Mouse (Mus musculus) liver, embryonic 14.5 days (tissue): ENCODE results near the gene 2810408A11Rik. TPM values are rescaled to one million over a fixed set of nuclear protein-coding genes. Genes with fewer than 3 reads are reported as not detected.

Source experiments
- ATAC-seq: fragments of 200-750 bp; cut with Nextera tagmentation; 2 replicates; pipeline ENCODE4 v1.8.0; 2017; ENCODE audit warnings: moderate number of reproducible peaks, mild to moderate bottlenecking, moderate library complexity; ENCODE audit not compliant: insufficient read depth
- DNase-seq, 3 experiments: peaks; one replicate each; pipeline ENCODE4 v3.0.0-alpha.2; 2012 to 2013; ENCODE audit warnings: low read depth in 3 of 3, low spot score in 3 of 3
- H3K27ac ChIP-seq: fragments of 300-500 bp; sonication (generic); 2 replicates; pipeline ENCODE4 v1.5.1; 2014; ENCODE audit warnings: moderate library complexity, mild to moderate bottlenecking, control low read depth, inconsistent platforms
- H3K27me3 ChIP-seq: fragments of 300-500 bp; sonication (generic); 2 replicates; pipeline ENCODE4 v1.6.1; 2014; ENCODE audit warnings: mild to moderate bottlenecking, low read length, moderate library complexity; ENCODE audit not compliant: control insufficient read depth, insufficient read depth
- H3K36me3 ChIP-seq: fragments of 300-500 bp; sonication (generic); replicated peaks from 2 replicates; pipeline ENCODE4 v1.6.1; 2014; ENCODE audit warnings: low read depth; ENCODE audit not compliant: control insufficient read depth, insufficient read depth
- H3K4me1 ChIP-seq, 2 experiments: fragments of 200-500 bp in 1 of 2; fragments of 300-500 bp in 1 of 2; sonication (generic) in 1 of 2; replicated peaks; 2 replicates each; pipeline ENCODE4 v1.6.1; 2012 to 2014; ENCODE audit warnings: antibody characterized with exemption in 1 of 2, inconsistent platforms in 1 of 2, low read length in 1 of 2; ENCODE audit not compliant: control insufficient read depth in 2 of 2, insufficient read depth in 2 of 2
- H3K4me2 ChIP-seq: fragments of 300-500 bp; sonication (generic); 2 replicates; pipeline ENCODE4 v1.6.1; 2014; ENCODE audit warnings: low read depth, mild to moderate bottlenecking, control low read depth, moderate library complexity
- H3K4me3 ChIP-seq, 2 experiments: fragments of 200-500 bp in 1 of 2; fragments of 300-500 bp in 1 of 2; sonication (generic) in 1 of 2; 2 replicates each; pipeline ENCODE4 v1.5.1; 2012 to 2014; ENCODE audit warnings: low read depth in 2 of 2, low read length in 2 of 2, mild to moderate bottlenecking in 2 of 2, control low read depth in 1 of 2, inconsistent platforms in 1 of 2, moderate library complexity in 1 of 2; ENCODE audit not compliant: insufficient read depth in 1 of 2
- H3K9ac ChIP-seq: fragments of 300-500 bp; sonication (generic); replicated peaks from 2 replicates; pipeline ENCODE4 v1.6.1; 2014; ENCODE audit warnings: mild to moderate bottlenecking, control low read depth, moderate library complexity
- H3K9me3 ChIP-seq: fragments of 300-500 bp; sonication (generic); 2 replicates; pipeline ENCODE4 v1.6.1; 2016; ENCODE audit warnings: low read length, mixed read lengths; ENCODE audit not compliant: control insufficient read depth
- CTCF ChIP-seq: IDR thresholded peaks from 2 replicates; pipeline ENCODE4 v1.5.1; 2016; ENCODE audit warnings: antibody characterized with exemption, low read depth, control low read depth
- EP300 ChIP-seq: IDR thresholded peaks from 2 replicates; pipeline ENCODE4 v1.6.1; 2016; ENCODE audit warnings: antibody characterized with exemption, low read depth
- WGBS: fragments of 180-500 bp; shearing (Covaris S2); extraction: QIAGEN DNeasy Blood & Tissue Kit; methylation state at CpG from one replicate; pipeline ENCODE4 v1.1.7; 2014; ENCODE audit not compliant: insufficient replicate concordance; 5-methylcytosine and 5-hydroxymethylcytosine counted together
- microRNA-seq: library from miRNA; unstranded; fragments of <30 nt; microRNA quantifications from one replicate; pipeline ENCODE4, GENCODE M21; 2016
- polyA plus RNA-seq, 2 experiments: library from polyadenylated mRNA; depleted of rRNA in 1 of 2; stranded (reverse) in 1 of 2; unstranded in 1 of 2; fragments of >200 nt; fragmentation: Nextera tagmentation in 1 of 2; extraction: Ambion mirVana in 1 of 2; gene quantifications; 2 replicates each; pipeline versions ENCODE4 v1.2.1 to v1.2.3; 2012 to 2014

Gene 2810408A11Rik
- polyA plus RNA-seq, 2 experiments: 0.48 to 0.93 TPM

GRCm38 (mm10) chr11:69849884-69850283 lies 50.9 kb downstream of the 2810408A11Rik start:
- peaks cover 20% of the 10 kb centered on the region for H3K36me3 ChIP-seq
- peaks cover 55 to 66% of the 10 kb centered on the region in 2 experiments for H3K4me1 ChIP-seq
- no peak for DNase-seq
- no peaks in the 10 kb centered on the region for H3K9me3 ChIP-seq
- H3K4me2 ChIP-seq: no peak overlapping the region
- no peak for TF ChIP-seq CTCF
- no peak for TF ChIP-seq EP300
- no peak for ATAC-seq
- H3K27me3 ChIP-seq: no peaks in the 10 kb centered on the region
- H3K4me3 ChIP-seq: no peak overlapping the region
- WGBS: 84% methylated on average over 15 of the region's 15 CpGs
- H3K9ac ChIP-seq: no peak overlapping the region
- H3K27ac ChIP-seq: no peak overlapping the region

GRCm38 (mm10) chr11:69849128-69849527 lies 51.7 kb downstream of the 2810408A11Rik start:
- 73% methylated on average over 9 of the region's 9 CpGs for WGBS
- ATAC-seq: no peak
- peaks cover 50 to 59% of the 10 kb centered on the region in 2 experiments for H3K4me1 ChIP-seq

GRCm38 (mm10) chr11:69848021-69848420 lies 52.8 kb downstream of the 2810408A11Rik start:
- peaks cover 20% of the 10 kb centered on the region for H3K36me3 ChIP-seq
- no peaks in the 10 kb centered on the region for H3K9me3 ChIP-seq
- no peak overlapping the region for H3K4me3 ChIP-seq
- peaks cover 42 to 52% of the 10 kb centered on the region in 2 experiments for H3K4me1 ChIP-seq
- peak overlapping the region; percentile 96 for H3K4me2 ChIP-seq
- 91% methylated on average over 6 of the region's 6 CpGs for WGBS
- no peak for ATAC-seq
- no peak overlapping the region for H3K9ac ChIP-seq
- no peak for DNase-seq
- H3K27ac ChIP-seq: peak overlapping the region; percentile 12; the same call in 1 of the 2 replicates
- H3K27me3 ChIP-seq: no peaks in the 10 kb centered on the region
- no peak for TF ChIP-seq CTCF
- no peak for TF ChIP-seq EP300

More at GRCm38 (mm10) chr11:69849128-69849527, 51.7 kb downstream of the 2810408A11Rik start:
- H3K9me3 ChIP-seq: no peaks in the 10 kb centered on the region
- no peaks in the 10 kb centered on the region for H3K27me3 ChIP-seq
- H3K4me3 ChIP-seq: no peak overlapping the region
- peaks cover 20% of the 10 kb centered on the region for H3K36me3 ChIP-seq
- TF ChIP-seq CTCF: no peak
- TF ChIP-seq EP300: no peak
- no peak overlapping the region for H3K4me2 ChIP-seq
- DNase-seq: no peak
- H3K27ac ChIP-seq: no peak overlapping the region; the same call in 1 of the 2 replicates
- no peak overlapping the region for H3K9ac ChIP-seq

Small RNA genes within 50 kb of the gene (microRNA-seq; reads per million reads assigned to microRNA genes)
- gene Mir6924: not detected

Other genes starting within 250 kb of the 2810408A11Rik start
Only the 30 nearest of the 40 such genes appear.
- 14.3 and 16.0 TPM in 2 replicates for gene Polr2a, start 142.3 kb downstream of the 2810408A11Rik start, polyA plus RNA-seq (2012; rRNA removed)
- 19.5 and 22.4 TPM in 2 replicates for gene Polr2a, start 142.3 kb downstream of the 2810408A11Rik start, polyA plus RNA-seq (2014; fragmentation: Nextera tagmentation; extraction: Ambion mirVana)
- not detected in 2 replicates for gene Slc35g3, start 139.0 kb downstream of the 2810408A11Rik start, polyA plus RNA-seq (2012; rRNA removed)
- gene Slc35g3, start 139.0 kb downstream of the 2810408A11Rik start, polyA plus RNA-seq (2014; fragmentation: Nextera tagmentation; extraction: Ambion mirVana): not detected in 2 replicates
- 1.4 and 1.5 TPM in 2 replicates for gene Zbtb4, start 135.1 kb downstream of the 2810408A11Rik start, polyA plus RNA-seq (2012; rRNA removed)
- gene Zbtb4, start 135.1 kb downstream of the 2810408A11Rik start, polyA plus RNA-seq (2014; fragmentation: Nextera tagmentation; extraction: Ambion mirVana): 0.45 and 0.58 TPM in 2 replicates
- gene Chrnb1, start 105.0 kb downstream of the 2810408A11Rik start, polyA plus RNA-seq (2012; rRNA removed): 0.44 and 0.58 TPM in 2 replicates
- gene Chrnb1, start 105.0 kb downstream of the 2810408A11Rik start, polyA plus RNA-seq (2014; fragmentation: Nextera tagmentation; extraction: Ambion mirVana): 0.32 and 0.33 TPM in 2 replicates
- 0.41 and 0.42 TPM in 2 replicates for gene Fgf11, start 99.1 kb downstream of the 2810408A11Rik start, polyA plus RNA-seq (2012; rRNA removed)
- gene Fgf11, start 99.1 kb downstream of the 2810408A11Rik start, polyA plus RNA-seq (2014; fragmentation: Nextera tagmentation; extraction: Ambion mirVana): 0.06 and 0.13 TPM in 2 replicates
- 0.25 TPM in 2 replicates for gene Tmem102, start 95.4 kb downstream of the 2810408A11Rik start, polyA plus RNA-seq (2012; rRNA removed)
- 0.57 and 0.80 TPM in 2 replicates for gene Tmem102, start 95.4 kb downstream of the 2810408A11Rik start, polyA plus RNA-seq (2014; fragmentation: Nextera tagmentation; extraction: Ambion mirVana)
- not detected in 2 replicates for gene Gm39566, start 85.7 kb downstream of the 2810408A11Rik start, polyA plus RNA-seq (2012; rRNA removed)
- not detected in 2 replicates for gene Gm39566, start 85.7 kb downstream of the 2810408A11Rik start, polyA plus RNA-seq (2014; fragmentation: Nextera tagmentation; extraction: Ambion mirVana)
- gene Spem2, start 82.5 kb downstream of the 2810408A11Rik start, polyA plus RNA-seq (2012; rRNA removed): not detected in 2 replicates
- gene Spem2, start 82.5 kb downstream of the 2810408A11Rik start, polyA plus RNA-seq (2014; fragmentation: Nextera tagmentation; extraction: Ambion mirVana): not detected in 2 replicates
- gene Spem1, start 78.8 kb downstream of the 2810408A11Rik start, polyA plus RNA-seq (2012; rRNA removed): not detected in 2 replicates
- not detected in 2 replicates for gene Spem1, start 78.8 kb downstream of the 2810408A11Rik start, polyA plus RNA-seq (2014; fragmentation: Nextera tagmentation; extraction: Ambion mirVana)
- gene Nlgn2, start 63.2 kb downstream of the 2810408A11Rik start, polyA plus RNA-seq (2012; rRNA removed): 2.0 and 2.2 TPM in 2 replicates
- gene Nlgn2, start 63.2 kb downstream of the 2810408A11Rik start, polyA plus RNA-seq (2014; fragmentation: Nextera tagmentation; extraction: Ambion mirVana): 0.48 and 0.76 TPM in 2 replicates
- 143 and 197 TPM in 2 replicates for gene Tmem256, start 62.5 kb downstream of the 2810408A11Rik start, polyA plus RNA-seq (2012; rRNA removed)
- gene Tmem256, start 62.5 kb downstream of the 2810408A11Rik start, polyA plus RNA-seq (2014; fragmentation: Nextera tagmentation; extraction: Ambion mirVana): 384 and 393 TPM in 2 replicates
- gene Plscr3, start 54.6 kb downstream of the 2810408A11Rik start, polyA plus RNA-seq (2012; rRNA removed): 18.0 and 20.0 TPM in 2 replicates
- 22.8 and 25.0 TPM in 2 replicates for gene Plscr3, start 54.6 kb downstream of the 2810408A11Rik start, polyA plus RNA-seq (2014; fragmentation: Nextera tagmentation; extraction: Ambion mirVana)
- gene Tnk1, start 42.3 kb downstream of the 2810408A11Rik start, polyA plus RNA-seq (2012; rRNA removed): 1.2 TPM in 2 replicates
- gene Tnk1, start 42.3 kb downstream of the 2810408A11Rik start, polyA plus RNA-seq (2014; fragmentation: Nextera tagmentation; extraction: Ambion mirVana): 0.43 and 0.80 TPM in 2 replicates
- not detected in 2 replicates for gene Tmem95, start 23.0 kb downstream of the 2810408A11Rik start, polyA plus RNA-seq (2012; rRNA removed)
- not detected in 2 replicates for gene Tmem95, start 23.0 kb downstream of the 2810408A11Rik start, polyA plus RNA-seq (2014; fragmentation: Nextera tagmentation; extraction: Ambion mirVana)
- 0.93 TPM in 2 replicates for gene Kctd11, start 19.6 kb downstream of the 2810408A11Rik start, polyA plus RNA-seq (2012; rRNA removed)
- gene Kctd11, start 19.6 kb downstream of the 2810408A11Rik start, polyA plus RNA-seq (2014; fragmentation: Nextera tagmentation; extraction: Ambion mirVana): 0.53 and 1.00 TPM in 2 replicates
- gene Acap1, start 5.4 kb downstream of the 2810408A11Rik start, polyA plus RNA-seq (2012; rRNA removed): 2.7 and 2.8 TPM in 2 replicates
- gene Acap1, start 5.4 kb downstream of the 2810408A11Rik start, polyA plus RNA-seq (2014; fragmentation: Nextera tagmentation; extraction: Ambion mirVana): 2.9 and 3.3 TPM in 2 replicates
- gene Neurl4, start 85 bp upstream of the 2810408A11Rik start, polyA plus RNA-seq (2012; rRNA removed): 13.1 and 20.5 TPM in 2 replicates
- gene Neurl4, start 85 bp upstream of the 2810408A11Rik start, polyA plus RNA-seq (2014; fragmentation: Nextera tagmentation; extraction: Ambion mirVana): 2.5 and 3.4 TPM in 2 replicates
- 79.5 and 93.1 TPM in 2 replicates for gene Gps2, start 12.9 kb upstream of the 2810408A11Rik start, polyA plus RNA-seq (2012; rRNA removed)
- gene Gps2, start 12.9 kb upstream of the 2810408A11Rik start, polyA plus RNA-seq (2014; fragmentation: Nextera tagmentation; extraction: Ambion mirVana): 82.7 and 91.2 TPM in 2 replicates
- gene Eif5a, start 21.0 kb upstream of the 2810408A11Rik start, polyA plus RNA-seq (2012; rRNA removed): 652 and 846 TPM in 2 replicates
- 1,316 and 1,415 TPM in 2 replicates for gene Eif5a, start 21.0 kb upstream of the 2810408A11Rik start, polyA plus RNA-seq (2014; fragmentation: Nextera tagmentation; extraction: Ambion mirVana)
- gene Ybx2, start 34.8 kb upstream of the 2810408A11Rik start, polyA plus RNA-seq (2012; rRNA removed): 0.57 and 0.58 TPM in 2 replicates
- 0.23 TPM in 1 of 2 replicates, not detected in the other for gene Ybx2, start 34.8 kb upstream of the 2810408A11Rik start, polyA plus RNA-seq (2014; fragmentation: Nextera tagmentation; extraction: Ambion mirVana)
- 17.0 and 17.4 TPM in 2 replicates for gene Slc2a4, start 47.2 kb upstream of the 2810408A11Rik start, polyA plus RNA-seq (2012; rRNA removed)
- 12.6 and 14.0 TPM in 2 replicates for gene Slc2a4, start 47.2 kb upstream of the 2810408A11Rik start, polyA plus RNA-seq (2014; fragmentation: Nextera tagmentation; extraction: Ambion mirVana)
- gene Cldn7, start 63.8 kb upstream of the 2810408A11Rik start, polyA plus RNA-seq (2012; rRNA removed): 2.0 and 4.0 TPM in 2 replicates
- gene Cldn7, start 63.8 kb upstream of the 2810408A11Rik start, polyA plus RNA-seq (2014; fragmentation: Nextera tagmentation; extraction: Ambion mirVana): 2.2 TPM in 2 replicates
- gene Ctdnep1, start 80.2 kb upstream of the 2810408A11Rik start, polyA plus RNA-seq (2012; rRNA removed): 23.6 and 32.3 TPM in 2 replicates
- 9.7 and 10.7 TPM in 2 replicates for gene Ctdnep1, start 80.2 kb upstream of the 2810408A11Rik start, polyA plus RNA-seq (2014; fragmentation: Nextera tagmentation; extraction: Ambion mirVana)
- 44.0 and 46.1 TPM in 2 replicates for gene Elp5, start 81.5 kb upstream of the 2810408A11Rik start, polyA plus RNA-seq (2012; rRNA removed)
- 70.2 and 74.0 TPM in 2 replicates for gene Elp5, start 81.5 kb upstream of the 2810408A11Rik start, polyA plus RNA-seq (2014; fragmentation: Nextera tagmentation; extraction: Ambion mirVana)
- gene Gabarap, start 90.2 kb upstream of the 2810408A11Rik start, polyA plus RNA-seq (2012; rRNA removed): 134 and 140 TPM in 2 replicates
- gene Gabarap, start 90.2 kb upstream of the 2810408A11Rik start, polyA plus RNA-seq (2014; fragmentation: Nextera tagmentation; extraction: Ambion mirVana): 296 and 300 TPM in 2 replicates
- 10.8 and 14.8 TPM in 2 replicates for gene Phf23, start 94.8 kb upstream of the 2810408A11Rik start, polyA plus RNA-seq (2012; rRNA removed)
- 11.9 and 12.1 TPM in 2 replicates for gene Phf23, start 94.8 kb upstream of the 2810408A11Rik start, polyA plus RNA-seq (2014; fragmentation: Nextera tagmentation; extraction: Ambion mirVana)
- 4.2 and 4.6 TPM in 2 replicates for gene Dvl2, start 99.6 kb upstream of the 2810408A11Rik start, polyA plus RNA-seq (2012; rRNA removed)
- gene Dvl2, start 99.6 kb upstream of the 2810408A11Rik start, polyA plus RNA-seq (2014; fragmentation: Nextera tagmentation; extraction: Ambion mirVana): 3.4 and 4.2 TPM in 2 replicates
- 27.8 and 40.6 TPM in 2 replicates for gene Acadvl, start 114.4 kb upstream of the 2810408A11Rik start, polyA plus RNA-seq (2012; rRNA removed)
- gene Acadvl, start 114.4 kb upstream of the 2810408A11Rik start, polyA plus RNA-seq (2014; fragmentation: Nextera tagmentation; extraction: Ambion mirVana): 84.1 and 98.1 TPM in 2 replicates
- gene Dlg4, start 116.0 kb upstream of the 2810408A11Rik start, polyA plus RNA-seq (2012; rRNA removed): 1.5 and 1.9 TPM in 2 replicates
- 0.33 and 0.54 TPM in 2 replicates for gene Dlg4, start 116.0 kb upstream of the 2810408A11Rik start, polyA plus RNA-seq (2014; fragmentation: Nextera tagmentation; extraction: Ambion mirVana)
- gene Asgr1, start 153.1 kb upstream of the 2810408A11Rik start, polyA plus RNA-seq (2012; rRNA removed): 1.3 TPM in 2 replicates
- gene Asgr1, start 153.1 kb upstream of the 2810408A11Rik start, polyA plus RNA-seq (2014; fragmentation: Nextera tagmentation; extraction: Ambion mirVana): 2.6 and 4.1 TPM in 2 replicates